Mouse (Mus musculus): ENCODE data around the gene Ung. TPM values are rescaled to one million over a fixed set of nuclear protein-coding genes. Genes with fewer than 3 reads are reported as not detected.

Gene Ung
- 31.8 and 32.9 TPM in 2 replicates for total RNA-seq (2014; fragmentation: Nextera tagmentation)
- total RNA-seq (2017) = 26.4 and 28.8 TPM in 2 replicates

- no peak for ATAC-seq (replicated peaks; ENCODE audit: low FRiP score, low TSS enrichment, poor library complexity, severe bottlenecking)
These were observed at the start of gene Ung for GRCm38 (mm10) chr5:114130211-114130605. Gene Ung (plus strand): TSS chr5:114130386.

- ATAC-seq (replicated peaks; ENCODE audit: low FRiP score, low TSS enrichment, poor library complexity, severe bottlenecking) = no peak
These were observed 44.7 kb upstream of the Ung start for GRCm38 (mm10) chr5:114085501-114085900.

GRCm38 (mm10) chr5:114087875-114088480, 42.2 kb upstream of the Ung start:
- no peak for ATAC-seq (replicated peaks; ENCODE audit: low FRiP score, low TSS enrichment, poor library complexity, severe bottlenecking)

- no peak for ATAC-seq (replicated peaks; ENCODE audit: low FRiP score, low TSS enrichment, poor library complexity, severe bottlenecking)
These were observed 39.7 kb upstream of the Ung start for GRCm38 (mm10) chr5:114090421-114091013.

- peak; percentile 92 for ATAC-seq (replicated peaks; ENCODE audit: low FRiP score, low TSS enrichment, poor library complexity, severe bottlenecking)
These were observed 39.0 kb upstream of the Ung start, which contains the start of gene Svop for GRCm38 (mm10) chr5:114091057-114091807. Gene Svop (minus strand): TSS chr5:114091570.

- peak; percentile 70 for ATAC-seq (replicated peaks; ENCODE audit: low FRiP score, low TSS enrichment, poor library complexity, severe bottlenecking)
These were observed 30.3 kb upstream of the Ung start for GRCm38 (mm10) chr5:114099709-114100389.

- no peak for ATAC-seq (replicated peaks; ENCODE audit: low FRiP score, low TSS enrichment, poor library complexity, severe bottlenecking)
These were observed 29.6 kb upstream of the Ung start for GRCm38 (mm10) chr5:114100390-114101099.

- no peak for ATAC-seq (replicated peaks; ENCODE audit: low FRiP score, low TSS enrichment, poor library complexity, severe bottlenecking)
These were observed 28.3 kb upstream of the Ung start for GRCm38 (mm10) chr5:114101873-114102272.

GRCm38 (mm10) chr5:114102807-114103206, 27.4 kb upstream of the Ung start:
- no peak for ATAC-seq (replicated peaks; ENCODE audit: low FRiP score, low TSS enrichment, poor library complexity, severe bottlenecking)

- ATAC-seq (replicated peaks; ENCODE audit: low FRiP score, low TSS enrichment, poor library complexity, severe bottlenecking) = no peak
These were observed 23.7 kb upstream of the Ung start for GRCm38 (mm10) chr5:114106391-114106935.

- no peak for ATAC-seq (replicated peaks; ENCODE audit: low FRiP score, low TSS enrichment, poor library complexity, severe bottlenecking)
These were observed 16.9 kb upstream of the Ung start for GRCm38 (mm10) chr5:114113334-114113733.

- ATAC-seq (replicated peaks; ENCODE audit: low FRiP score, low TSS enrichment, poor library complexity, severe bottlenecking) = no peak
These were observed 15.2 kb upstream of the Ung start for GRCm38 (mm10) chr5:114115030-114115429.

- no peak for ATAC-seq (replicated peaks; ENCODE audit: low FRiP score, low TSS enrichment, poor library complexity, severe bottlenecking)
These were observed 13.6 kb upstream of the Ung start for GRCm38 (mm10) chr5:114116586-114116985.

- ATAC-seq (replicated peaks; ENCODE audit: low FRiP score, low TSS enrichment, poor library complexity, severe bottlenecking) = no peak
These were observed 10.4 kb upstream of the Ung start for GRCm38 (mm10) chr5:114119806-114120205.

- no peak for ATAC-seq (replicated peaks; ENCODE audit: low FRiP score, low TSS enrichment, poor library complexity, severe bottlenecking)
These were observed 4.2 kb upstream of the Ung start for GRCm38 (mm10) chr5:114126008-114126407.

GRCm38 (mm10) chr5:114126499-114127244, 3.5 kb upstream of the Ung start:
- ATAC-seq (replicated peaks; ENCODE audit: low FRiP score, low TSS enrichment, poor library complexity, severe bottlenecking) = no peak

GRCm38 (mm10) chr5:114127374-114128349, 2.5 kb upstream of the Ung start, which contains the start of gene Alkbh2:
Gene Alkbh2 (minus strand): TSS chr5:114128218.
- ATAC-seq (replicated peaks; ENCODE audit: low FRiP score, low TSS enrichment, poor library complexity, severe bottlenecking) = peak; percentile 49

Data from megakaryocyte-erythroid progenitor cell, adult 5-6 weeks (primary cell).